Mouse (Mus musculus): ENCODE results near the gene Gdf3. TPM values are rescaled to one million over a fixed set of nuclear protein-coding genes. Genes with fewer than 3 reads are reported as not detected.

The Gdf3 gene
- total and polyA plus RNA-seq, 2 experiments: 0.05 TPM; not detected in 1

DNA sequence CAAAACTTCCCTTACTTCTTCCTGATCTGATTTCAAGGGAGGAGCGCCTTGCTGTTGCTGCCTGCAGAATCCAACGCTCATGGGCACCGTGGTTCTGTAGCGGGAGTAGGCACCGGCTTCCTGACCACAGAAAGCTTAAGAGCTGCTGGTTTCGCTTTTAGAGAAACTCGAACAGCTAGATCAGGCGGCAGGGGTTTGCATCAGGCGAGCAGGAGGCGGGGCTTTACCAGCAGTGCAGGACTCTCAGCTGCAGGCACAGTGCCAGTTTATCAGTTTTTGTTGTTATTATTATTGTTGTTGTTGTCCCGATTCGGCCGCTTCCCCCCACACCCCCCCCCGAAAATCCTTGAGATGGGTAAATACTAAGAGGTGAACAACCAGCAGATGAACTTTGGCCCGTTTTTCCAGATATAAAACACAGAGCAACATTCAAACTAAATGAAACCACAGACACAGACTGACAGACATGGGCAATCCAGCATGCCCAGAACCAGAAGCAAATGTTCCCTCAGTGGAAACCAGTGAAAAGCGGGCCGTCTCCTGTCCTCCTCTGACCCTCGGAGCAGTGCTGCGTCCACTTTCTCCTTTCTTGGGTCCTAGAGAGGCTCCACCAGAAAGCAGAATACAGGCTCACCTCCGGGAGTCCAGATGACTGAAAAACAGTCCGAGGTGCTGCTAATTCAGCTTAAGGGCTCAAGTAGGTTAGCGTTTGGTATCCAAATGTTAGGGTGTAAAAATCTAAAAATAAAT, 7.5 kb downstream of the Gdf3 start, which contains the start of gene Apobec1:
Gene Apobec1, minus strand, starts transcription at position 203 of the 750 bp plus-strand sequence.
- peak; percentile 97 for DNase-seq (ENCODE audit: extremely low read depth, low read depth, low spot score)
- H3K4me3 ChIP-seq (ENCODE audit: insufficient read depth, low read depth, low read length): peak within 1 kb of the TSS; percentile 66
- under 1% methylated on average over 22 of the region's 22 CpGs for WGBS
- peak within 1 kb of the TSS; percentile 95 for H3K27ac ChIP-seq (replicated peaks; ENCODE audit: insufficient read depth, low read depth, low read length)
- H3K79me2 ChIP-seq (ENCODE audit: control insufficient read depth, insufficient read depth, low read length): no peaks in the 10 kb centered on the region; the same call in 1 of the 2 replicates
- H3K9ac ChIP-seq (ENCODE audit: low read depth, low read length): peak within 1 kb of the TSS; percentile 78
- TF ChIP-seq POLR2A (IDR thresholded peaks at IDR 0.05; ENCODE audit: extremely low read depth, insufficient read depth, low read length) (peak; percentile 89), CTCF (IDR thresholded peaks at IDR 0.05; ENCODE audit: low read depth, low read length) (no peak)
- H3K27me3 ChIP-seq (ENCODE audit: control insufficient read depth, insufficient read depth, low read length): no peaks in the 10 kb centered on the region
- peaks cover 22% of the 10 kb centered on the region for H3K4me1 ChIP-seq (ENCODE audit: control insufficient read depth, insufficient read depth, low read length)
- peaks cover 12% of the 10 kb centered on the region for H3K36me3 ChIP-seq (ENCODE audit: control insufficient read depth, insufficient read depth, low read length)

DNA sequence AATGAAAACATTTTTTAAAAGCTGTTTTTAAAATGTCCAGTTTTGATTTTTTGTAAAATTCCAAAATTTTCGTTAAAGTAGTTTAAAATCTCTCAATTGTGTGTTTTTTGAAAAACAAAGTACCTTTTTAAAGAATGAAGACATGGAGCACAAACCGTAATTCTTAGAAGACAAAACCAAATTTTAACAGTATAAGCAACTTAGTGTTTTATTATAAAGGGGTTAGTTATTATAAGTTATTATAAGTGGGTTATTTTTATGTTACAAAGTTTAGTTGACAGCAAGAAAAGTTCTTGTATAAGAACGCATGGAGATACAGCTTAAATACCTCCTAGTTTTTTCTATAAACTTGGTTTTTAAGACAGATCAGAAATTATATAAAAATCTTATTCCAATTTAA, 8.3 kb downstream of the Gdf3 start:
- Histone ChIP-seq H3K4me3 (ENCODE audit: insufficient read depth, low read depth, low read length) (peak overlapping the region; percentile 66), H3K27me3 (ENCODE audit: control insufficient read depth, insufficient read depth, low read length) (no peaks in the 10 kb centered on the region), H3K36me3 (ENCODE audit: control insufficient read depth, insufficient read depth, low read length) (peaks cover 15% of the 10 kb centered on the region), H3K79me2 (ENCODE audit: control insufficient read depth, insufficient read depth, low read length) (no peaks in the 10 kb centered on the region; the same call in 1 of the 2 replicates), H3K4me1 (ENCODE audit: control insufficient read depth, insufficient read depth, low read length) (peaks cover 25% of the 10 kb centered on the region), H3K27ac (replicated peaks; ENCODE audit: insufficient read depth, low read depth, low read length) (no peak overlapping the region; the same call in 1 of the 2 replicates), H3K9ac (ENCODE audit: low read depth, low read length) (peak overlapping the region; percentile 78; the same call in 1 of the 2 replicates)
- TF ChIP-seq CTCF (IDR thresholded peaks at IDR 0.05; ENCODE audit: low read depth, low read length): no peak
- TF ChIP-seq POLR2A (IDR thresholded peaks at IDR 0.05; ENCODE audit: extremely low read depth, insufficient read depth, low read length): no peak
- DNase-seq (ENCODE audit: extremely low read depth, low read depth, low spot score): no peak
- 36% methylated on average over 3 of the region's 3 CpGs for WGBS

DNA sequence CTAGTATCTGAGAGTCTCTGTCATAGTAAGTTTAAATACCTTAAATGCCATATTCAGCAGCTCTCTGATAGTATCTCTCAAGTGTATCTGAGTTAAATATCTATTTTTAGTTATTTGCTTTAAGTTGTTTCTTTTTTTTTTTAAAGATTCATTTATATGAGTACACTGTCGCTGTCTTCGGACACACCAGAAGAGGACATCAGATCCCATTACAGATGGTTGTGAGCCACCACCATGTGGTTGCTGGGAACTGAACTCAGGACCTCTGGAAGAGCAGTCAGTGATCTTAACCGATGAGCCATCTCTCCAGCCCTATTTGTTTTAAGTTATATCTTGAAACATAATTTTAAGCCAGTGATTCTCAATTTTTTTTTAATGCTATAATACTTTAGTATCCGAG, 8.9 kb downstream of the Gdf3 start:
- Histone ChIP-seq H3K4me3 (ENCODE audit: insufficient read depth, low read depth, low read length) (peak overlapping the region; percentile 66), H3K4me1 (ENCODE audit: control insufficient read depth, insufficient read depth, low read length) (peaks cover 28% of the 10 kb centered on the region), H3K9ac (ENCODE audit: low read depth, low read length) (no peak overlapping the region; the same call in 1 of the 2 replicates), H3K36me3 (ENCODE audit: control insufficient read depth, insufficient read depth, low read length) (peaks cover 17% of the 10 kb centered on the region), H3K79me2 (ENCODE audit: control insufficient read depth, insufficient read depth, low read length) (no peaks in the 10 kb centered on the region; the same call in 1 of the 2 replicates), H3K27ac (replicated peaks; ENCODE audit: insufficient read depth, low read depth, low read length) (peak overlapping the region; percentile 73; the same call in 1 of the 2 replicates), H3K27me3 (ENCODE audit: control insufficient read depth, insufficient read depth, low read length) (no peaks in the 10 kb centered on the region)
- 47% methylated on average over 4 of the region's 4 CpGs for WGBS
- DNase-seq (ENCODE audit: extremely low read depth, low read depth, low spot score): no peak
- no peak for TF ChIP-seq POLR2A (IDR thresholded peaks at IDR 0.05; ENCODE audit: extremely low read depth, insufficient read depth, low read length)
- TF ChIP-seq CTCF (IDR thresholded peaks at IDR 0.05; ENCODE audit: low read depth, low read length): no peak

DNA sequence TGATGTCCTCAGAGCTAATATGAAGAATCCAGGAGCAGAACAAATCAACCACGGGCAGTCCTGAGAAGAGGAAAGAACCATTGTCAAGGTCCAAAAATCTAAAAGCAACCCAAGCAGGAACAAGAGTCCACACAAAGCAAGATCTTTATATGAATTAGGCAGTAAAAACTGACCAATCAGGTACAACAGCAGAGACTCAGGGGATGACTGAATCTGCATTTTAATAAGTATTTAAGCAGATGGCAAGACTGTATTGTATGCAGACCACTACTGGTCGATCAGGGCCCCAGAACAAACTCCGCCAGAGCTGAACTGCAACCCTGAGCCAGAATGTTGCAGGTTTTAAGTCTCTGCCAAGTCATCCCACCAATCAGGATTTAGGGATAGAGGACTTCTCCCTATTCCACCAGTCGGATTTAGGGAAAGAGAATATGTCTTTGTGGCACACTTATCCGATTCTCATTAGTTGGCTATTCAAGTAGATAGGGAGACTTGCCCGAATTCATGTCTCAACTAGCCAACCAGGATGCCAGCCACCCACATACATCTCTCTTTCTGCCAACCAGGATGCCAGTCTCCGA, 9.7 kb downstream of the Gdf3 start:
- no peaks in the 10 kb centered on the region for H3K27me3 ChIP-seq (ENCODE audit: control insufficient read depth, insufficient read depth, low read length)
- H3K27ac ChIP-seq (replicated peaks; ENCODE audit: insufficient read depth, low read depth, low read length): peak overlapping the region; percentile 93
- no peaks in the 10 kb centered on the region; the same call in 1 of the 2 replicates for H3K79me2 ChIP-seq (ENCODE audit: control insufficient read depth, insufficient read depth, low read length)
- DNase-seq (ENCODE audit: extremely low read depth, low read depth, low spot score): peak; percentile 63
- TF ChIP-seq CTCF (IDR thresholded peaks at IDR 0.05; ENCODE audit: low read depth, low read length): no peak
- peak overlapping the region; percentile 59; the same call in 1 of the 2 replicates for H3K9ac ChIP-seq (ENCODE audit: low read depth, low read length)
- peak overlapping the region; percentile 39 for H3K4me3 ChIP-seq (ENCODE audit: insufficient read depth, low read depth, low read length)
- peaks cover 17% of the 10 kb centered on the region for H3K36me3 ChIP-seq (ENCODE audit: control insufficient read depth, insufficient read depth, low read length)
- 14% methylated on average over 7 of the region's 7 CpGs for WGBS
- peaks cover 31% of the 10 kb centered on the region for H3K4me1 ChIP-seq (ENCODE audit: control insufficient read depth, insufficient read depth, low read length)

DNA sequence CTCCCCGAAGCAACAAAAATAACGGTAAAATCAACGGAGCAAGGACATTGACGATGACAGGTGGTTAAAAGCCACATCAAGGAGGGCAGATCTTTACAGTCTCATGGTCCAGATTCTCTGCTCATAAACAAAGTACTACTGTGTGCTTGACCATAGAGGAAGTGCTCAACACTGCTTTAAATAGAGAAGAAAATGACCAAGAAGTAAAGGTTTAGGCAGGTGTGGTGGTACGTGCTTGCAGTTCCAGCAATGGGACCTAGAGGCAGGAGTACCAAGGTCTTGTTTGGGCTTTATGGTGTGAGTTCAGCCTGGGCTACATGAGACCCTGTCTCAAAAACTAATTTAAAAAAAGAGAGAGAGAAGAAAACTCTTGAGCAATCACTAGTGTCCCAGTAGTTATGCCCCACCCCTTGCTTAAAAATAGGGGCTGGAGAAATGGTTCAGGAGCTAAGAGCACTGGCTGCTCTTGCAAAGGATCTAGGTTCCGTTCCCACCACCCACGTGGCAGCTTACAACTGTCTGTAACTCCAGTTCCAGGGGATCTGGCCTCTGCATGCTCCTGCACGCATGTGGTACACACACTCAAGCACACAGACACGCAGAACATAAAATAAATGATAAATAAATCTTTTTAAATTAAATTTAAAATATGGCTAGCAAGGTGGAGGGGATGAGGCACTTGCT, 10.7 kb downstream of the Gdf3 start:
- 57% methylated on average over 9 of the region's 9 CpGs for WGBS
- Histone ChIP-seq H3K4me1 (ENCODE audit: control insufficient read depth, insufficient read depth, low read length) (peaks cover 34% of the 10 kb centered on the region), H3K27me3 (ENCODE audit: control insufficient read depth, insufficient read depth, low read length) (no peaks in the 10 kb centered on the region), H3K27ac (replicated peaks; ENCODE audit: insufficient read depth, low read depth, low read length) (peak overlapping the region; percentile 93), H3K79me2 (ENCODE audit: control insufficient read depth, insufficient read depth, low read length) (no peaks in the 10 kb centered on the region; the same call in 1 of the 2 replicates), H3K36me3 (ENCODE audit: control insufficient read depth, insufficient read depth, low read length) (peaks cover 17% of the 10 kb centered on the region), H3K4me3 (ENCODE audit: insufficient read depth, low read depth, low read length) (peak overlapping the region; percentile 20; the same call in 1 of the 2 replicates), H3K9ac (ENCODE audit: low read depth, low read length) (peak overlapping the region; percentile 59)
- peak; percentile 49 for DNase-seq (ENCODE audit: extremely low read depth, low read depth, low spot score)
- TF ChIP-seq CTCF (IDR thresholded peaks at IDR 0.05; ENCODE audit: low read depth, low read length) (no peak), POLR2A (IDR thresholded peaks at IDR 0.05; ENCODE audit: extremely low read depth, insufficient read depth, low read length) (no peak)
